Mouse (Mus musculus) C2C12 (cell line): ENCODE results near the gene Lrrc8d.

Source experiments
- CTCF ChIP-seq: IDR thresholded peaks from one replicate; pipeline ENCODE4 v1.5.1; 2011; ENCODE audit not compliant: control insufficient read depth, insufficient read depth, insufficient read length
- MAX ChIP-seq: IDR thresholded peaks from one replicate; pipeline ENCODE4 v1.6.1; 2011; ENCODE audit warnings: mild to moderate bottlenecking, control low read depth
- USF1 ChIP-seq: IDR thresholded peaks from one replicate; pipeline ENCODE4 v1.6.1; 2011; ENCODE audit warnings: low read depth, mild to moderate bottlenecking, control low read depth, moderate library complexity

DNA sequence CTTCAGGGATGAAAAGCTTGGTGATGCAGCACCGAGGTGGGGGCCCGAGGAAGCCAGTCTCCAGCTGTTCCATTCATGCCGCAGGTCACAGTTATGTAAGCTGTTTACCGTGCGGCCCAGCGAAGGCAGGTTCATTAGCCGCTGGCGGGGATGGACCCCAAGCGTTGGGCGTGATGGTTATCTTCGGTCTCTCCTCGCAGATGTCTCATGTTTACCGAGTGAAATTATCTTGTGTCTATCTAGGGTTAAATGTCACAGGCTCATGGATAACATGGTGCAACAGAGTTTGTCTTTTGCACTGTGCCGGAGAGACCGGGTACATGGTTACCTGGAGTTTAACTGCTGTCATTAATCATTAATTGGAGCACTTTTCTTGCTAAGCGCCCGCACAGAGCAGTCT lies 58.2 kb downstream of the Lrrc8d start:
- no peak for TF ChIP-seq CTCF
- no peak for TF ChIP-seq USF1
- no peak for TF ChIP-seq MAX
